Mouse (Mus musculus) CH12.LX (cell line): ENCODE results near the gene Cltc. TPM values are rescaled to one million over a fixed set of nuclear protein-coding genes. Genes with fewer than 3 reads are reported as not detected.

Experiments
- DNase-seq: peaks from one replicate; pipeline ENCODE4 v3.0.0-alpha.2; 2013; ENCODE audit errors: extremely low read depth
- H3K27ac ChIP-seq: 2 replicates; pipeline ENCODE4 v1.5.1; 2012; ENCODE audit warnings: low read depth, mild to moderate bottlenecking, control low read depth, moderate library complexity; ENCODE audit not compliant: insufficient read depth
- H3K27me3 ChIP-seq: replicated peaks from 2 replicates; pipeline ENCODE3; 2012; ENCODE audit warnings: inconsistent platforms
- H3K36me3 ChIP-seq, 2 experiments: replicated peaks in 1 of 2; 2 replicates each; pipeline versions ENCODE3 to v1.6.1; 2012; ENCODE audit warnings: inconsistent platforms in 1 of 2, low read length in 1 of 2, mild to moderate bottlenecking in 1 of 2, mixed read lengths in 1 of 2, moderate library complexity in 1 of 2; ENCODE audit not compliant: control insufficient read depth in 1 of 2, insufficient read depth in 1 of 2
- H3K4me1 ChIP-seq, 2 experiments: 2 replicates each; pipeline ENCODE4 v1.6.1; 2012; ENCODE audit warnings: inconsistent platforms in 1 of 2, moderate library complexity in 1 of 2; ENCODE audit not compliant: insufficient read depth in 2 of 2, control insufficient read depth in 1 of 2
- H3K4me2 ChIP-seq: 2 replicates; pipeline ENCODE4 v1.6.1; 2012; ENCODE audit warnings: low read depth, mild to moderate bottlenecking, control low read depth; ENCODE audit not compliant: poor library complexity, insufficient read depth, severe bottlenecking
- H3K4me3 ChIP-seq, 3 experiments: fragments of 150-350 bp in 1 of 3; sonication (generic) in 1 of 3; replicated peaks in 1 of 3; 2 replicates each; pipeline versions ENCODE3 to v1.5.1; 2011 to 2012; ENCODE audit warnings: low read depth in 2 of 3, low read length in 2 of 3, mild to moderate bottlenecking in 2 of 3, moderate library complexity in 2 of 3, control low read depth in 1 of 3, improper control_type of control experiment in 1 of 3, inconsistent platforms in 1 of 3, mixed read lengths in 1 of 3; ENCODE audit not compliant: poor library complexity in 1 of 3
- H3K79me2 ChIP-seq: replicated peaks from 2 replicates; pipeline ENCODE4 v1.6.1; 2012; ENCODE audit warnings: mild to moderate bottlenecking, moderate library complexity; ENCODE audit not compliant: control insufficient read depth, poor library complexity, insufficient read depth, severe bottlenecking; ENCODE audit errors: extremely low read depth
- H3K9ac ChIP-seq: 2 replicates; pipeline ENCODE4 v1.6.1; 2012; ENCODE audit warnings: low read depth, mild to moderate bottlenecking, control low read depth, moderate library complexity; ENCODE audit not compliant: insufficient read depth
- H3K9me3 ChIP-seq: replicated peaks from 2 replicates; pipeline ENCODE3; 2012; ENCODE audit warnings: low read length, inconsistent platforms, mixed read lengths
- BHLHE40 ChIP-seq: IDR thresholded peaks from 2 replicates; pipeline ENCODE4 v1.6.1; 2011; ENCODE audit warnings: mild to moderate bottlenecking, low read depth, low read length, improper control_type of control experiment
- CHD1 ChIP-seq: IDR thresholded peaks from 2 replicates; pipeline ENCODE4 v1.6.1; 2012; ENCODE audit warnings: low read depth, low read length, improper control_type of control experiment, inconsistent platforms
- CHD2 ChIP-seq: IDR thresholded peaks from 2 replicates; pipeline ENCODE4 v1.6.1; 2011; ENCODE audit warnings: low read length, improper control_type of control experiment
- CTCF ChIP-seq, 2 experiments: IDR thresholded peaks in 1 of 2; conservative IDR thresholded peaks in 1 of 2; 2 replicates each; pipeline ENCODE4 v1.5.1; 2011 to 2012; ENCODE audit warnings: low read depth in 2 of 2, low read length in 2 of 2, improper control_type of control experiment in 1 of 2, inconsistent platforms in 1 of 2, mild to moderate bottlenecking in 1 of 2, moderate library complexity in 1 of 2
- ELF1 ChIP-seq: IDR thresholded peaks from 2 replicates; pipeline ENCODE4 v1.6.1; 2014; ENCODE audit warnings: low read depth, mild to moderate bottlenecking, inconsistent platforms, low read length, improper control_type of control experiment
- EP300 ChIP-seq: IDR thresholded peaks from 2 replicates; pipeline ENCODE4 v1.6.1; 2011; ENCODE audit warnings: low read length, improper control_type of control experiment
- ETS1 ChIP-seq: conservative IDR thresholded peaks from 2 replicates; pipeline ENCODE4 v1.6.1; 2012; ENCODE audit warnings: low read depth, mild to moderate bottlenecking, inconsistent platforms, low read length, improper control_type of control experiment, moderate library complexity
- GABPA ChIP-seq: IDR thresholded peaks from 2 replicates; pipeline ENCODE4 v1.6.1; 2012; ENCODE audit warnings: low read depth, low read length, improper control_type of control experiment, inconsistent platforms; ENCODE audit not compliant: insufficient replicate concordance
- IRF4 ChIP-seq: IDR thresholded peaks from 2 replicates; pipeline ENCODE4 v1.6.1; 2014; ENCODE audit warnings: low read depth, mild to moderate bottlenecking, inconsistent platforms, low read length, improper control_type of control experiment
- JUN ChIP-seq: IDR thresholded peaks from 2 replicates; pipeline ENCODE4 v1.6.1; 2011; ENCODE audit warnings: low read depth, mild to moderate bottlenecking, low read length, improper control_type of control experiment, moderate library complexity; ENCODE audit not compliant: insufficient read depth
- JUND ChIP-seq: conservative IDR thresholded peaks from 2 replicates; pipeline ENCODE4 v1.6.1; 2011; ENCODE audit warnings: low read depth, low read length, improper control_type of control experiment
- MAX ChIP-seq: IDR thresholded peaks from 2 replicates; pipeline ENCODE4 v1.6.1; 2011; ENCODE audit warnings: low read length, improper control_type of control experiment
- MEF2A ChIP-seq: IDR thresholded peaks from 2 replicates; pipeline ENCODE4 v1.6.1; 2014; ENCODE audit warnings: low read depth, mild to moderate bottlenecking, inconsistent platforms, low read length, improper control_type of control experiment, borderline replicate concordance
- MYC ChIP-seq: IDR thresholded peaks from 2 replicates; pipeline ENCODE4 v1.6.1; 2011; ENCODE audit warnings: low read depth, mild to moderate bottlenecking, improper control_type of control experiment, low read length
- NELFE ChIP-seq: IDR thresholded peaks from 2 replicates; pipeline ENCODE4 v1.6.1; 2011; ENCODE audit warnings: low read depth, low read length, improper control_type of control experiment
- NRF1 ChIP-seq: IDR thresholded peaks from 2 replicates; pipeline ENCODE4 v1.6.1; 2014; ENCODE audit warnings: low read depth, mild to moderate bottlenecking, inconsistent platforms, low read length, improper control_type of control experiment, moderate library complexity
- PAX5 ChIP-seq: IDR thresholded peaks from 2 replicates; pipeline ENCODE4 v1.6.1; 2012; ENCODE audit warnings: low read length, inconsistent platforms, mixed read lengths
- POLR2A ChIP-seq: IDR thresholded peaks from 2 replicates; pipeline ENCODE4 v1.6.1; 2011; ENCODE audit warnings: low read depth, mild to moderate bottlenecking, improper control_type of control experiment, low read length
- POLR2AphosphoS2 ChIP-seq: IDR thresholded peaks from 2 replicates; pipeline ENCODE4 v1.6.1; 2011; ENCODE audit warnings: low read depth, low read length, improper control_type of control experiment
- RAD21 ChIP-seq: IDR thresholded peaks from 2 replicates; pipeline ENCODE4 v1.6.1; 2011; ENCODE audit warnings: low read depth, mild to moderate bottlenecking, low read length, improper control_type of control experiment, moderate library complexity
- SIN3A ChIP-seq: IDR thresholded peaks from 2 replicates; pipeline ENCODE4 v1.6.1; 2012; ENCODE audit warnings: low read length, improper control_type of control experiment, inconsistent platforms
- SMC3 ChIP-seq: IDR thresholded peaks from 2 replicates; pipeline ENCODE4 v1.6.1; 2011; ENCODE audit warnings: low read depth, low read length, improper control_type of control experiment
- TBP ChIP-seq: conservative IDR thresholded peaks from 2 replicates; pipeline ENCODE4 v1.6.1; 2011; ENCODE audit warnings: low read depth, low read length, improper control_type of control experiment
- TCF12 ChIP-seq: IDR thresholded peaks from 2 replicates; pipeline ENCODE4 v1.6.1; 2014; ENCODE audit warnings: low read depth, mild to moderate bottlenecking, inconsistent platforms, low read length, improper control_type of control experiment
- UBTF ChIP-seq: IDR thresholded peaks from 2 replicates; pipeline ENCODE4 v1.6.1; 2012; ENCODE audit warnings: low read depth, mild to moderate bottlenecking, inconsistent platforms, low read length, improper control_type of control experiment, moderate library complexity
- USF1 ChIP-seq: IDR thresholded peaks from 2 replicates; pipeline ENCODE4 v1.6.1; 2014; ENCODE audit warnings: low read depth, mild to moderate bottlenecking, inconsistent platforms, low read length, improper control_type of control experiment
- USF2 ChIP-seq: conservative IDR thresholded peaks from 2 replicates; pipeline ENCODE4 v1.6.1; 2011; ENCODE audit warnings: low read depth, low read length, improper control_type of control experiment
- ZC3H11A ChIP-seq: IDR thresholded peaks from 2 replicates; pipeline ENCODE4 v1.6.1; 2012; ENCODE audit warnings: low read depth, mild to moderate bottlenecking, inconsistent platforms, low read length, improper control_type of control experiment
- ZKSCAN1 ChIP-seq: IDR thresholded peaks from 2 replicates; pipeline ENCODE4 v1.6.1; 2012; ENCODE audit warnings: low read depth, inconsistent platforms, low read length, improper control_type of control experiment, borderline replicate concordance
- ZMIZ1 ChIP-seq: IDR thresholded peaks from 2 replicates; pipeline ENCODE4 v1.6.1; 2012; ENCODE audit warnings: low read depth, mild to moderate bottlenecking, inconsistent platforms, low read length, improper control_type of control experiment
- ZNF384 ChIP-seq: IDR thresholded peaks from 2 replicates; pipeline ENCODE4 v1.6.1; 2012; ENCODE audit warnings: low read depth, low read length, improper control_type of control experiment, inconsistent platforms
- dilution Hi-C: fragments of 300-500 bp; cut with MboI; formaldehyde crosslinking; loops from 2 replicates; pipeline ENCODE4 v1.14.3; 2020; ENCODE audit warnings: low sequenced_read_pairs; ENCODE audit not compliant: extremely low pct_unique_long_range_greater_than_20kb, extremely low pct_ligation_motif_present
- in situ Hi-C: fragments of 300-500 bp; cut with MboI; formaldehyde crosslinking; loops from 3 replicates; pipeline ENCODE4 v1.14.3; 2019; ENCODE audit warnings: low sequenced_read_pairs, low pct_ligation_motif_present, low pct_unique_long_range_greater_than_20kb, mixed read lengths
- polyA plus RNA-seq: library from polyadenylated mRNA; unstranded; fragments of >175 nt; gene quantifications from 2 replicates; pipeline ENCODE4 v1.2.1, GENCODE M21; 2012; ENCODE audit warnings: low read depth; ENCODE audit not compliant: insufficient read length
- total RNA-seq, 2 experiments: library from RNA; depleted of rRNA; stranded (reverse); fragments of 300-350 nt in 1 of 2; fragments of >200 nt in 1 of 2; gene quantifications; 2 replicates each; pipeline ENCODE4 v1.2.3; 2012 to 2014

Gene Cltc
- total and polyA plus RNA-seq, 3 experiments, result 140 to 303 (median 219) TPM

DNA sequence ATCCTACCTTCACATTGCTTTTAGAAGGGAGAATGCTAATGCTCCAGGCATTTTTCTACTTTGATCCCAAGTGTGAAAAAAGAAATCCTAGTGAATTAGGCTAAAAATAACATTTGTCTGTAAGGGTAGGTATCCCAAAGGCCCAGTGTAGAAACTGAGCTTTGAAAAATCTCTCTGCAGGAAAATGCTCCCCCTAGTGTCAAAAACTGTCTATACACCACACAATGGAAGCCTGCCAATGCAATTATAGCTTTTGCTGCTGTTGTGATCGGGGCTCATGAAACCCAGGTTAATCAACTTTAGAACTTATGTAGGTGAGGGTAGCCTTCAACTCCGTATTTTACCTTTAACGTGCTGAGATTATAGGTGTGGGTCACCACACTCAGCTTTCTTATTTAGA is 103.9 kb downstream of the Cltc start:
- no peak overlapping the region; the same call in 1 of the 2 replicates for H3K27ac ChIP-seq
- peak overlapping the region; percentile 99 for H3K9ac ChIP-seq
- peak overlapping the region; percentile 5; the same call in 1 of the 2 replicates for H3K4me2 ChIP-seq
- peaks cover 2 to 20% of the 10 kb centered on the region in 2 experiments for H3K36me3 ChIP-seq
- no peak overlapping the region for H3K4me3 ChIP-seq
- no peaks in the 10 kb centered on the region for H3K9me3 ChIP-seq
- H3K27me3 ChIP-seq, result no peaks in the 10 kb centered on the region
- dilution Hi-C loops (no loop called here), in situ Hi-C loops (loop anchor here (5.0 to 10.0 kb wide), 2 partner anchors 76 to 351 kb away; no protein-coding TSS in a partner anchor)
- H3K4me1 ChIP-seq, result peaks cover 15 to 76% of the 10 kb centered on the region in 2 experiments; a peak in 3 of 4 replicates
- peak; percentile 89 for DNase-seq
- H3K79me2 ChIP-seq, result peaks cover 5% of the 10 kb centered on the region
- TF ChIP-seq RAD21 (peak; percentile 98), CTCF (conservative IDR thresholded peaks at IDR 0.05 in 1 of 2, IDR thresholded peaks at IDR 0.05 in 1 of 2; ENCODE audit: low read depth in 2 of 2, low read length in 2 of 2) (peak; percentile 96 to 97), JUND (peak; percentile 73), BHLHE40 (0 out of 2 replicates have a peak, but pooled peaks have one; percentile 40), POLR2A (no peak; the same call in 1 of the 2 replicates), IRF4 (peak; percentile 51; the same call in 1 of the 2 replicates), SMC3 (peak; percentile 98), MEF2A (peak; percentile 91), ZC3H11A (peak; percentile 89), MYC (0 out of 2 replicates have a peak, but pooled peaks have one; percentile 42), UBTF (no peak), ZMIZ1 (no peak)

DNA sequence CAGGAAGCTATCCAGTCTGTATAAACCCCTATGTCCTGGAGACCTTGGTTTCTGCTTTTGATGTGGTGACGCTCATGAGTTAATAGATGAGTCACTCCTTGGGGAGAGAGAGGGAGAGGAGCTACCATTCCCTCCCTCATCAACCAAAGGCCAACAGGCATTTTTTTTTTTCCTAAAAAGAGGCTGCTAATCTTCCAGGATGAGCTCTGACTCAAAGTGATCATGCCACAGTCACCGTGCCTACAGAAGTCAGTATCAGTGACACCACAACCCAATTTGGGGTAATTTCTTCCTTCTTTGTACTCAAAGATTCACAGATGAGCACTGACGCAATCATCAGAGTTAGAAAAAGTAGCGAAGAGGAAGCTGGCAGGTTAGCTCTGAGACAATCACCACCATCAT is 104.8 kb downstream of the Cltc start:
- peak overlapping the region; percentile 62 for H3K4me2 ChIP-seq
- TF ChIP-seq SIN3A, result no peak
- peak; percentile 91 for TF ChIP-seq ZNF384
- peak; percentile 86 for TF ChIP-seq ETS1
- no peak for TF ChIP-seq USF2
- no peak for TF ChIP-seq RAD21
- TF ChIP-seq TCF12, result 0 out of 2 replicates have a peak, but pooled peaks have one; percentile 41
- no peak for TF ChIP-seq ZKSCAN1
- TF ChIP-seq CHD1, result no peak; the same call in 1 of the 2 replicates
- TF ChIP-seq ZC3H11A, result no peak
- TF ChIP-seq MAX, result no peak
- peak; percentile 71 for TF ChIP-seq JUN
- no peak for TF ChIP-seq NRF1
- no peak for TF ChIP-seq USF1
- TF ChIP-seq UBTF, result no peak
- TF ChIP-seq CTCF (conservative IDR thresholded peaks at IDR 0.05 in 1 of 2, IDR thresholded peaks at IDR 0.05 in 1 of 2; ENCODE audit: low read depth in 2 of 2, low read length in 2 of 2), result no peak
- no peak for TF ChIP-seq CHD2
- TF ChIP-seq NELFE, result no peak
- TF ChIP-seq IRF4, result peak; percentile 89
- no peak for TF ChIP-seq POLR2AphosphoS2
- TF ChIP-seq BHLHE40, result peak; percentile 34; the same call in 1 of the 2 replicates
- no peak for TF ChIP-seq GABPA
- peak; percentile 74 for TF ChIP-seq TBP
- peak; percentile 86 for TF ChIP-seq EP300
- no peak for TF ChIP-seq PAX5
- 0 out of 2 replicates have a peak, but pooled peaks have one; percentile 45 for TF ChIP-seq POLR2A
- 0 out of 2 replicates have a peak, but pooled peaks have one; percentile 46 for TF ChIP-seq ELF1
- TF ChIP-seq JUND, result peak; percentile 84

More for the DNA sequence above, 104.8 kb downstream of the Cltc start:
- no peak overlapping the region for H3K4me3 ChIP-seq
- peaks cover 5% of the 10 kb centered on the region for H3K79me2 ChIP-seq
- peak overlapping the region; percentile 78 for H3K27ac ChIP-seq
- in situ Hi-C loops, result loop anchor here (5.0 to 10.0 kb wide), 2 partner anchors 75 to 352 kb away; no protein-coding TSS in a partner anchor
- H3K27me3 ChIP-seq, result no peaks in the 10 kb centered on the region
- no peaks in the 10 kb centered on the region for H3K9me3 ChIP-seq
- H3K4me1 ChIP-seq, result peaks cover 13 to 76% of the 10 kb centered on the region in 2 experiments; a peak in 3 of 4 replicates
- peak; percentile 83 for DNase-seq
- H3K9ac ChIP-seq, result peak overlapping the region; percentile 99; the same call in 1 of the 2 replicates
- dilution Hi-C loops, result no loop called here
- H3K36me3 ChIP-seq, result peaks cover 2 to 20% of the 10 kb centered on the region in 2 experiments
